Mouse (Mus musculus) heart, embryonic 15.5 days (tissue): Measurements from ENCODE around the gene Ntsr1. TPM values are rescaled to one million over a fixed set of nuclear protein-coding genes. Genes with fewer than 3 reads are reported as not detected.

Experiments
- ATAC-seq: fragments of 200-750 bp; cut with Nextera tagmentation; replicated peaks from 2 replicates; pipeline ENCODE4 v1.8.0; 2017; ENCODE audit warnings: low read depth, moderate TSS enrichment; ENCODE audit not compliant: insufficient number of reproducible peaks, insufficient read depth, low FRiP score
- H3K27ac ChIP-seq: fragments of 300-500 bp; sonication (generic); 2 replicates; pipeline ENCODE4 v1.5.1; 2015; ENCODE audit warnings: mild to moderate bottlenecking, inconsistent platforms
- H3K27me3 ChIP-seq: fragments of 300-500 bp; sonication (generic); 2 replicates; pipeline ENCODE4 v1.6.1; 2015; ENCODE audit warnings: inconsistent platforms
- H3K36me3 ChIP-seq: fragments of 300-500 bp; sonication (generic); 2 replicates; pipeline ENCODE4 v1.6.1; 2015; ENCODE audit warnings: mild to moderate bottlenecking, inconsistent platforms
- H3K4me1 ChIP-seq: fragments of 300-500 bp; sonication (generic); replicated peaks from 2 replicates; pipeline ENCODE4 v1.6.1; 2015; ENCODE audit warnings: inconsistent platforms
- H3K4me2 ChIP-seq: fragments of 300-500 bp; sonication (generic); 2 replicates; pipeline ENCODE4 v1.6.1; 2015; ENCODE audit warnings: inconsistent platforms, mild to moderate bottlenecking, moderate library complexity
- H3K4me3 ChIP-seq: fragments of 300-500 bp; sonication (generic); 2 replicates; pipeline ENCODE4 v1.5.1; 2015; ENCODE audit warnings: mild to moderate bottlenecking, inconsistent platforms
- H3K9ac ChIP-seq: fragments of 300-500 bp; sonication (generic); 2 replicates; pipeline ENCODE4 v1.6.1; 2015; ENCODE audit warnings: mild to moderate bottlenecking, inconsistent platforms
- H3K9me3 ChIP-seq: fragments of 300-500 bp; sonication (generic); replicated peaks from 2 replicates; pipeline ENCODE4 v1.6.1; 2016; ENCODE audit warnings: inconsistent platforms
- WGBS: fragments of 180-500 bp; shearing (Covaris S2); methylation state at CpG from one replicate; pipeline ENCODE4 v1.1.7; 2015; ENCODE audit warnings: mixed read lengths; 5-methylcytosine and 5-hydroxymethylcytosine counted together
- polyA plus RNA-seq: library from polyadenylated mRNA; unstranded; fragments of >200 nt; fragmentation: Nextera tagmentation; extraction: Ambion mirVana; gene quantifications from 2 replicates; pipeline ENCODE4 v1.2.1, GENCODE M21; 2015

The Ntsr1 gene
- polyA plus RNA-seq, 1 experiment from 2014 or later, result 1.8 TPM

- 71% methylated on average over 7 of the region's 7 CpGs for WGBS
- Histone ChIP-seq H3K36me3 (no peaks in the 10 kb centered on the region), H3K9me3 (no peaks in the 10 kb centered on the region), H3K27me3 (peaks cover 25% of the 10 kb centered on the region), H3K4me2 (no peak overlapping the region), H3K27ac (no peak overlapping the region), H3K4me3 (no peak overlapping the region), H3K4me1 (no peaks in the 10 kb centered on the region; the same call in 1 of the 2 replicates), H3K9ac (no peak overlapping the region)
- no peak for ATAC-seq
Measured at GRCm38 (mm10) chr2:180531671-180532385, 32.1 kb downstream of the Ntsr1 start.

DNA sequence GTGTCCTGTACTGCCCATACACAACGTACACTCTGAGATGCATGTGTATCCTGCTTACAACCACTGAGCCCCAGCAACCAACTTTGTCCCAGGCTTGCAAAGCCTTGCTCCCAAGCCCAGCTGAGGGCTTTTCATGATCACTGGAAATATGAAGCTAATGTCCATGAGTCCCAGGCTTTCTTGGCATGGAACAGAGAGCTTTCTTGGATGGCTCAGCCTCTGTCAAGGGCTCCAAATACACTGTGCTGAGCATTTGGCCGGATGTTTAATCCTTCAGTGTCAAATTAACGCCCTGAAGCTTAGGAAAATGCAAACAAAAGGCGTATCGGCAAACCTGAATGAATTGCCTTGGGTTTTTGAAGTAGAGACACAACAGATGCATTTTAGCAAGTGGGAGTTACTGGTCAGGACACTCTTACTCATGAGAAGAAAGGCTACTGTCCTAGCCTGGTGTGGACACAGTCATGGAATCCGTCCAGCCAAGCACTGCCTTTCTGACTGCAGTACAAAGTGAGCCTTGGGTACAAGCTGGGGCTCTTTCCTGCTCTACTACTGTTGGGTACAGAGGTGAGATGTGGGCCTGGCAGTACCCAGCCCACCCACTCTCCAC lies 32.7 kb downstream of the Ntsr1 start:
- 56% methylated on average over 6 of the region's 6 CpGs for WGBS
- H3K4me2 ChIP-seq, result no peak overlapping the region
- no peak overlapping the region for H3K27ac ChIP-seq
- no peaks in the 10 kb centered on the region; the same call in 1 of the 2 replicates for H3K4me1 ChIP-seq
- no peak for ATAC-seq
- H3K9ac ChIP-seq, result no peak overlapping the region
- no peak overlapping the region for H3K4me3 ChIP-seq
- H3K9me3 ChIP-seq, result no peaks in the 10 kb centered on the region
- peaks cover 25% of the 10 kb centered on the region for H3K27me3 ChIP-seq
- no peaks in the 10 kb centered on the region for H3K36me3 ChIP-seq

DNA sequence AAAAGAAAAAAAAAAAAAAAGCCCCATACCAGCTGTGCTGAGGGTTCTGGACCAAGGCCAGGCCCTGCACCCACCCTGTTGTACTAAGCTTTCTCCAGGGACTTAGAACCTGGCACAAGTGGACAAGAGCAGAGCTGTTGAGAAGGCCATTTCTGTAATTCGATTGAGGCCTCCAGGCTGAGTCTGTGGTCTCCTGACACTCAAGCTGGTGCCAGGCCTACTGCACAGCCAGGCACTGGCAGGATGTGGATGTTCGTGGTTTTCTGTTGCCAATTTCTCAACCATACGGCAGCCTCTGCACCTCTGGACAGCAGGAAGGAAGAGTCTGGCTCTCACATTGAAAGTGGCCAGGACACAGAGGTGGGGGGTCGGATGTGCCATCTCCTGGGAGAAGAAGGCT lies 33.5 kb downstream of the Ntsr1 start:
- Histone ChIP-seq H3K9ac (no peak overlapping the region), H3K9me3 (no peaks in the 10 kb centered on the region), H3K4me1 (no peaks in the 10 kb centered on the region; the same call in 1 of the 2 replicates), H3K36me3 (no peaks in the 10 kb centered on the region), H3K27me3 (peaks cover 19% of the 10 kb centered on the region; the same call in 1 of the 2 replicates), H3K4me2 (no peak overlapping the region), H3K27ac (no peak overlapping the region), H3K4me3 (no peak overlapping the region)
- ATAC-seq, result no peak
- 68% methylated on average over 4 of the region's 4 CpGs for WGBS

DNA sequence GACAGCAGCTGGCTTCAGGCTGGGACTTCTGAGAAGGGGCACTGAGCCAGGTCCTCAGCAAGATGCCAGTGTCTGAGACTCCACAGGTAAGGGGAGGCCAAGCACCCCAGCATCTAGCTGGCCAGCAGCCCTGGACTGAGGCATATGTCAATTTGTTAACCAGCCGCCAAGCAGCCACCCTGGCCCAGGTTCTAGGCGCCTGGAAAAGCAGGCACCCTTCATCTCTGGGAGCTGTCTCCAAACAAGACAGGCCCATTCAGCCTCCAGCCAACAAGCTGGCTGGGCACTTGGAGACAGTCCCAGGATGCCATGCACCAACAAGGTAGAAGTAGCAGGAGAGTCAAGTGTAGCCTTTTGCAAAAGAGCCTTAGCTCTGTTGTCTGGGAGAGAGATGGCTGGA lies 43.9 kb downstream of the Ntsr1 start:
- ATAC-seq, result no peak
- H3K9ac ChIP-seq, result no peak overlapping the region
- no peak overlapping the region for H3K4me3 ChIP-seq
- no peaks in the 10 kb centered on the region for H3K36me3 ChIP-seq
- 72% methylated on average over 2 of the region's 2 CpGs for WGBS
- peaks cover 12% of the 10 kb centered on the region; the same call in 1 of the 2 replicates for H3K27me3 ChIP-seq
- no peaks in the 10 kb centered on the region for H3K9me3 ChIP-seq
- no peak overlapping the region for H3K4me2 ChIP-seq
- no peaks in the 10 kb centered on the region for H3K4me1 ChIP-seq
- H3K27ac ChIP-seq, result no peak overlapping the region

DNA sequence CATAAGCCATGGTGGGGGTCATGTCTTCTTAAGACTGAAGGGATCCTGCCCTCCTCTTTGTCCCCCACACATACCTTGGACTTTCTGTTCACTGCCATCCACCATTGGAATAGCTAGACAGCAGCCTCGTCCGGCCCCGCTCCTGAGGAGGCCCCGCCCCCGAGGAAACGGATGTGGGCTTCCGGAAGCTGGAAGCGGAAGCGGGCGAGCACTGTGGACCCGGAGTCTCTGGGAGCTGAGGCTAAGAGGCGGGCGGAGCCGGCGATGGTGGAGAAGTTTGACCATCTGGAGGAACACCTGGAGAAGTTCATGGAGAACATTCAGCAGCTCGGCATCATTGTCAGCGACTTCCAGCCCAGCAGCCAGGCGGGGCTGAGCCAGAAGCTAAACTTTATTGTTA lies 45.3 kb downstream of the Ntsr1 start:
- WGBS, result 68% methylated on average over 18 of the region's 18 CpGs
- Histone ChIP-seq H3K9me3 (no peaks in the 10 kb centered on the region), H3K36me3 (no peaks in the 10 kb centered on the region), H3K27ac (no peak overlapping the region), H3K9ac (no peak overlapping the region), H3K4me1 (no peaks in the 10 kb centered on the region), H3K4me3 (no peak overlapping the region), H3K4me2 (no peak overlapping the region), H3K27me3 (peaks cover 12% of the 10 kb centered on the region; the same call in 1 of the 2 replicates)
- no peak for ATAC-seq

DNA sequence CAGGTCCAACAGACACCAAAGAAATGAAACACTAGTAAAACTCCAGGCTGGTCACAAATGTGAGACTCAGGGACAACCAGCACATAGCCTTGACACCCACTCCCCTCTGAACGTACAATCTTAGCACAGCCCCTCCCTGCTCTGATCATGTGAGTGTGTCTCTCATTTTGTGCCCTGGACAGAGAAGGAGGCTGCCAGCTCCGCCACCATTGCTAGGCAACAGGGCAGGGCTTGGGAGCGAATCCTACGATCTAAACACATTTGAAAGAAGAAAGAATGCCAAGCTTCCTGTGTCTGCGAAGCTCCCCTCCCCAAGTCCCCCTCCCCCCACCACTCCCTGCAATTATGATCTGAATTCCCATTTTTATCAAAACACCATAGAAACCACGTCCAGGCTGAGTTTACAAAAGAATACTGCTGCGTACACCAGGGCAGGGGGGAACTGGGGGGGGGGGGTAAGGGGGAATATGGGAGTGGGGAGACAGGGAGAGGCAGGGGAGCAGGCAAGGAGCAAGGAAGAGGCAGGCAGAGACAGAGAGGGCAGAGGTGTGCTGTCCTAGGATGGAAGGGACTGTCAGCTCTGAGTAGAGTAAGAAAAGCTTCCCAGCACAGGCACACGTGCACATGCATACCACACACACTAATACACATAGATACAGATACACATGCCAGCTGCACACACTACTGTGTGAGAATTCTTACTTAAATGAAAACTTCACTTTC lies 47.8 kb downstream of the Ntsr1 start:
- no peaks in the 10 kb centered on the region for H3K4me1 ChIP-seq
- ATAC-seq, result no peak

DNA sequence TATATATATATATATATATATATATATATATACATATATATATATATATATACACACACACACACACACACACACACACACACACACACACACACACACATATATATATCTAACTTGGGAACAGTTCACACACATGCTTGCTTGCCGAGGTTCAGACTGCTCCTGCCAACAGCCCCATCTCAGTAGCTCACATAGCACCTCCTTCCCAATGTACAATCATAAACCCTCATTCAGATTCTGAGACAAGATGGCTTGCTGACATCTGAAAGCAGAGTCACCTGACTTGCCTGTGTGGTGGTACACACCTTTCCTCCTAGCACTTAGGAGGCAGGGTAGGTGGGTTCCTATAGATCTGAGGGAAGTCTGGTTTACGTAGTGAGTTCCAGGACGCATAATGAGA lies 52.6 kb downstream of the Ntsr1 start:
- Histone ChIP-seq H3K4me1 (no peaks in the 10 kb centered on the region), H3K27me3 (peaks cover 8% of the 10 kb centered on the region; the same call in 1 of the 2 replicates), H3K36me3 (no peaks in the 10 kb centered on the region), H3K4me3 (no peak overlapping the region), H3K9me3 (no peaks in the 10 kb centered on the region), H3K27ac (no peak overlapping the region), H3K4me2 (no peak overlapping the region), H3K9ac (no peak overlapping the region)
- WGBS, result 74% methylated on average over 3 of the region's 3 CpGs
- no peak for ATAC-seq

More for the DNA sequence above, 47.8 kb downstream of the Ntsr1 start:
- Histone ChIP-seq H3K27ac (no peak overlapping the region), H3K9me3 (no peaks in the 10 kb centered on the region), H3K27me3 (peaks cover 16% of the 10 kb centered on the region; the same call in 1 of the 2 replicates), H3K4me3 (no peak overlapping the region), H3K36me3 (no peaks in the 10 kb centered on the region), H3K9ac (no peak overlapping the region), H3K4me2 (no peak overlapping the region)
- WGBS, result 36% methylated on average over 8 of the region's 8 CpGs

DNA sequence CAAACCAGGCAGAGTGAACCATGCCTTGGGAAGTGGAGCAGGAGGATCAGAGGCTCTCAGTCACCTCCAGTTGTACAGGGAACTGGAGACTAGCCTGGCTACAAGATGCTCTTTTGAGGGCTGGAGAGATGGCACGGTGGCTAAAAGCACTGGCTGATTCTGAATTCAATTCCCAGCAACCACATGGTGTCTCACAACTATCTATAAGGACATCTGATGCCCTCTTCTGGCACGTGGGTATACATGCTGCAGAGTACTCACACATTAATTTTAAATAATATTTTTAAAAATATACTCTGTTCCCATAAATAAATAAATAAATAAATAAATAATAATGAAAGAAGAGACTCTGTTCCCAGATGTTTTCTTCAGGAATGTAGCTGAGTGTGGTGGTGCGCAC lies 55.4 kb downstream of the Ntsr1 start:
- Histone ChIP-seq H3K9me3 (no peaks in the 10 kb centered on the region), H3K4me3 (no peak overlapping the region), H3K27ac (no peak overlapping the region), H3K27me3 (peaks cover 8% of the 10 kb centered on the region; the same call in 1 of the 2 replicates), H3K36me3 (no peaks in the 10 kb centered on the region), H3K4me2 (no peak overlapping the region), H3K4me1 (no peaks in the 10 kb centered on the region), H3K9ac (no peak overlapping the region)
- WGBS, result 50% methylated on average over 3 of the region's 3 CpGs
- ATAC-seq, result no peak

- WGBS, result 50% methylated on average over 3 of the region's 3 CpGs
- H3K4me3 ChIP-seq, result no peak overlapping the region
Measured at GRCm38 (mm10) chr2:180556470-180556869, 56.7 kb downstream of the Ntsr1 start.

DNA sequence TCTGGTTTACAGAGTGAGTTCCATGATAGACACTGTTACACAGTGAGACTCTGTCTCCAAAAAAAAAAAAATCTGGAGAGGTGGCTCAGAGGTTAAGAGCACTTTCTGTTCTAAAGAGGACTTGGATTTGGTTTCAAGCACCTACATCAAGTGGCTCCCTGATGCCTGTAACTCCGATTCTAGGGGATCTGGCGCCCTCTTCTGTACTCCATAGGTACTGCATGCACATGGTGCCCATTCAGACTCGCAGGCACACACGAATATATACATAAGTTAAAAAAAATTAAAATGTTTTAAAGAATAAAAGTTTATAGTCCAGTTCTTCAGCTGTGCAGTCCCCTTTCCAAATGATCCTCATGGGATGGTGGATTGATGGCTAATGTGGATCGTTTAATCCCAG lies 60.5 kb downstream of the Ntsr1 start:
- Histone ChIP-seq H3K9me3 (no peaks in the 10 kb centered on the region), H3K9ac (no peak overlapping the region), H3K4me2 (no peak overlapping the region), H3K27ac (no peak overlapping the region), H3K27me3 (no peaks in the 10 kb centered on the region), H3K36me3 (no peaks in the 10 kb centered on the region), H3K4me1 (no peaks in the 10 kb centered on the region), H3K4me3 (no peak overlapping the region)
- ATAC-seq, result no peak
- 53% methylated on average over 5 of the region's 5 CpGs for WGBS

More at GRCm38 (mm10) chr2:180556470-180556869, 56.7 kb downstream of the Ntsr1 start:
- no peak overlapping the region for H3K9ac ChIP-seq
- H3K9me3 ChIP-seq, result no peaks in the 10 kb centered on the region
- no peak overlapping the region for H3K4me2 ChIP-seq
- no peaks in the 10 kb centered on the region for H3K4me1 ChIP-seq
- H3K27ac ChIP-seq, result no peak overlapping the region
- H3K27me3 ChIP-seq, result no peaks in the 10 kb centered on the region
- no peaks in the 10 kb centered on the region for H3K36me3 ChIP-seq
- ATAC-seq, result no peak

DNA sequence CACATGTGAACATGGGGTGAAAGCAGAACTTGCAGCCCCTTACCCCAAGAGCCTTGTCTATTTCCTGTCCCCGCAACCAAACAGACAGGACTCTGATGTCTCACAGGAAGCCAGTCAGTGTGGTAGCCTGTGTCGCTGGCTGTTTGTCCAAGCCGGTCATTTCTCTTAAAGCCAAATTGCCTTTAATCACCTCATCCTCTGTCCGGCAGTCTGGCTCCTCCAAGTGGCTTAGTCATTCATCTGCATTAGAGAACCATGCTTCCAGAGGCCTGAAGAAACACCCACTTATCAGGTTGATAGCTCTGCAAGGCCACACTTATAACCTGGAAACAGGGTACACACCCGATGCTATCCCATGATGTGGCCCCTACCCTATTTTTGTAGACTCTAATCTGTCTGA lies 62.4 kb downstream of the Ntsr1 start:
- no peak overlapping the region for H3K9ac ChIP-seq
- H3K27ac ChIP-seq, result no peak overlapping the region
- 50% methylated on average over 5 of the region's 5 CpGs for WGBS
- H3K4me3 ChIP-seq, result no peak overlapping the region
- no peak overlapping the region for H3K4me2 ChIP-seq
- H3K36me3 ChIP-seq, result no peaks in the 10 kb centered on the region
- no peaks in the 10 kb centered on the region for H3K27me3 ChIP-seq
- no peak for ATAC-seq
- H3K9me3 ChIP-seq, result no peaks in the 10 kb centered on the region
- no peaks in the 10 kb centered on the region for H3K4me1 ChIP-seq
